Mouse (Mus musculus) cerebellum, adult 2 months (tissue): ENCODE results near the gene Mip. TPM values are rescaled to one million over a fixed set of nuclear protein-coding genes. Genes with fewer than 3 reads are reported as not detected.
"Not testable (repeated sequence)": the region's sequence is repeated elsewhere in the genome, so short reads cannot be mapped to it uniquely, and the experiment has no call there.

Experiments used
- DNase-seq, 2 experiments: peaks; one replicate each; pipeline ENCODE4 v3.0.0; 2021
- H3K27ac ChIP-seq: fragments of 200-500 bp; 2 replicates; pipeline ENCODE4 v1.5.1; 2012; ENCODE audit warnings: low read length, control low read depth, inconsistent platforms; ENCODE audit not compliant: insufficient read depth
- H3K27me3 ChIP-seq: fragments of 200-500 bp; 2 replicates; pipeline ENCODE4 v1.6.1; 2012; ENCODE audit warnings: inconsistent platforms, mild to moderate bottlenecking, low read length, moderate library complexity; ENCODE audit not compliant: control insufficient read depth, insufficient read depth
- H3K4me1 ChIP-seq: fragments of 200-500 bp; 2 replicates; pipeline ENCODE4 v1.6.1; 2011; ENCODE audit warnings: low read length; ENCODE audit not compliant: control insufficient read depth, insufficient read depth
- H3K4me3 ChIP-seq: fragments of 200-500 bp; replicated peaks from 2 replicates; pipeline ENCODE3; 2011; ENCODE audit warnings: mild to moderate bottlenecking, low read depth, low read length, control low read depth; ENCODE audit not compliant: insufficient read depth
- CTCF ChIP-seq: fragments of 200-500 bp; IDR thresholded peaks from 2 replicates; pipeline ENCODE4 v1.5.1; 2011; ENCODE audit warnings: low read depth, mild to moderate bottlenecking, control low read depth, low read length, moderate library complexity, borderline replicate concordance; ENCODE audit not compliant: insufficient read depth
- POLR2A ChIP-seq: fragments of 200-500 bp; IDR thresholded peaks from 2 replicates; pipeline ENCODE4 v1.6.1; 2011; ENCODE audit warnings: low read length, control low read depth, borderline replicate concordance; ENCODE audit not compliant: insufficient read depth
- WGBS: fragments of 180-500 bp; shearing (Covaris S2); methylation state at CpG from one replicate; pipeline ENCODE4 v1.1.7; 2018; 5-methylcytosine and 5-hydroxymethylcytosine counted together
- polyA plus RNA-seq: library from polyadenylated mRNA; depleted of rRNA; stranded (reverse); fragments of >200 nt; gene quantifications from 2 replicates; pipeline ENCODE4 v1.2.3, GENCODE M21; 2012; rRNA removed

Mip gene
- polyA plus RNA-seq, 1 experiment: not detected

DNA sequence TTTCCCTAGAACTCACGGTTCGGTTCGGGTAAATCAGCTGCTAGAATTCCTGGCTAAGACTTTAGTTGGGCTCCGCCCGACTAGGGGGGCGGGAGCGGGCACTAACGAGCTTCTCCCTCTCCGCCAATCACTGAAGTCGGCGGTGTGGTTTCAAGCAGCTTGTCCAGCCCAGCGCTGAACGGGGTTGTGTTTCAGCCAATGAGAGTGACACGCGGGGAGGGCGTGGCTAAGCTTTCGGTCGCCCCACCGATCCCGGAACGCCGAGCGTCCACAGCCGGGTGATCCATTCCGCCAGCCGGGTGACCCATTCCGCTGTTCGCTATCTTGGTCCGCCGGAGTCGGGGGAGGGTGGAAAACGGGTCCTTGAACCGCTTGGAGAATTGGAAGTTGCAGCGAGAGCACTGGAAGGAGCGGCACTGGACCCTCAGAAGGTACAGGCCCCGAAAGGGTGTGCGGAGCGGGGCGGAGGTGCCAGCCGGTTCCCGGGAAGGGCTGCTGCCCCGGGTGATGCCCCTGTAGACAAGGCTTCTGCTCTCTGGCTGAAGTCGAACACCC lies 44.7 kb downstream of the Mip start, which contains the start of gene Stat2:
Stat2 (plus strand) TSS at position 273 of the 555 bp plus-strand sequence.
- DNase-seq: peak; percentile 97 to 99
- Histone ChIP-seq H3K4me1 (peaks cover 5% of the 10 kb centered on the region; the same call in 1 of the 2 replicates), H3K27me3 (no peaks in the 10 kb centered on the region), H3K27ac (peak within 1 kb of the TSS; percentile 52), H3K4me3 (peak within 1 kb of the TSS; percentile 75)
- WGBS: under 1% methylated on average over 43 of the region's 43 CpGs
- TF ChIP-seq CTCF: no peak
- TF ChIP-seq POLR2A: peak; percentile 90

DNA sequence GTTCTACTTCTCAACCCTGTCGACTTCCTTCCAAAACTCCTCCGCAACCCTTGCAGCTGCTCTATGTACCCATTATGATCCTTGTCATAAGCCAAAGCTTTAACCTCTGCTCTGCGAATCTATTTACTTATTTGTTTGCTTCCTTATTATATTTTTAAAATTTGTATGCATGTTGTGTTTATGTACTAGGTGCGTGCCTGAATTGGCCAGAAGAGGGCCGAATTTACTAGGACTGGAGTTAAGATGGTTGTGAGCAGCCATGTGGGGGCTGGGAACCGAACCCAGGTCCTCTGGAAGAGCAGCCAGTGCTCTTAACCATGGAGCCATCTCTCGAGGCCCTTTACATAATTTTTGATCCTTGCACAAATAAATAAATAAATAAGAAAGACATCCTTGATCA lies 45.2 kb downstream of the Mip start:
- H3K4me1 ChIP-seq: peaks cover 5% of the 10 kb centered on the region; the same call in 1 of the 2 replicates
- H3K27me3 ChIP-seq: no peaks in the 10 kb centered on the region
- no peak for DNase-seq
- no peak for TF ChIP-seq POLR2A
- no peak for TF ChIP-seq CTCF
- peak overlapping the region; percentile 75 for H3K4me3 ChIP-seq
- WGBS: 33% methylated on average over 7 of the region's 7 CpGs
- H3K27ac ChIP-seq: peak overlapping the region; percentile 52

DNA sequence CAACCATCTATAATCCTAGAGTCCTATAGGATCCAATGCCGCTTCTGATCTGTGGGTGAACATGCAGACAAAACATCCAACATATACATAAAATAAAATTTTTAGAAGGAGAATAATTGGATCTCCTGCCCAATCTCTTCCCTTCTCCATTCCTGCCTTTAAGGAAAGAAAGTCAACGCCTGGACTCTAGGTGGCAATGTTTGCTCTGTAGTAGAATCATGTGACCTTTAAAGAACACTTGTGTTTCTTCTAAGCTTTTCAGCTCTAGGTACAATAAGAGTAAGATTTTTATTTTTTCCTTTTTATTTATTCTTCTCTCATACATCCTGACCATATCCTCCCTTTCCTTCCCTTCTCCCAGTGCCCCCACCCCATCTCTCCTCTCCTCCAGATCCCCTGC lies 46.2 kb downstream of the Mip start:
- peak in 1 of 2 experiments; percentile 43 for DNase-seq

DNA sequence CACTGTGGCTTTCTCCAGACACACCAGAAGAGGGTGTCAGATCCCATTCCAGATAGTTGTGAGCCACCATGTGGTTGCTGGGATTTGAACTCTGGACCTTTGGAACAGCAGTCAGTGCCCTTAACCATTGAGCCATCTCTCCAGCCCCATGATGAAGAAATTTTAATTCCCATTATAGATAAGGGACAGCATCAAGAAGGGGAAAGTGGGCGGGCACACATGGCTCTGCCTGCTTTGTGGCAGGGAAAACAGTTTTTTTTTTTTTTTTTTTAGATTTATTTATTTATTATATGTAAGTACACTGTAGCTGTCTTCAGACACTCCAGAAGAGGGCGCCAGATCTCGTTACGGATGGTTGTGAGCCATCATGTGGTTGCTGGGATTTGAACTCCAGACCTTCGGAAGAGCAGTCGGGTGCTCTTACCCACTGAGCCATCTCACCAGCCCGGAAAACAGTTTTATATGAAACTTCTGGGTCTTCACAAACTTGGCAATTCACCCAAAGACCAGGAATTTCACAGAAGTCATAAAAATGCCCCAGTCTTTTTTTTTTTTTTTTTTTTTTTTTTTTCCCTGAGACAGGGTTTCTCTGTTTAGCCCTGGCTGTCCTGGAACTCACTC lies 47.3 kb downstream of the Mip start:
- not testable (repeated sequence) for DNase-seq, H3K27ac ChIP-seq, H3K4me3 ChIP-seq, H3K27me3 ChIP-seq, H3K4me1 ChIP-seq
- 90% methylated on average over 4 of the region's 7 CpGs for WGBS

More for the DNA sequence above, 46.2 kb downstream of the Mip start:
- H3K4me1 ChIP-seq: peaks cover 5% of the 10 kb centered on the region; the same call in 1 of the 2 replicates
- H3K4me3 ChIP-seq: peak overlapping the region; percentile 50
- no peak for TF ChIP-seq CTCF
- no peak for TF ChIP-seq POLR2A
- WGBS: 51% methylated on average over 2 of the region's 2 CpGs
- no peaks in the 10 kb centered on the region for H3K27me3 ChIP-seq
- H3K27ac ChIP-seq: peak overlapping the region; percentile 65

DNA sequence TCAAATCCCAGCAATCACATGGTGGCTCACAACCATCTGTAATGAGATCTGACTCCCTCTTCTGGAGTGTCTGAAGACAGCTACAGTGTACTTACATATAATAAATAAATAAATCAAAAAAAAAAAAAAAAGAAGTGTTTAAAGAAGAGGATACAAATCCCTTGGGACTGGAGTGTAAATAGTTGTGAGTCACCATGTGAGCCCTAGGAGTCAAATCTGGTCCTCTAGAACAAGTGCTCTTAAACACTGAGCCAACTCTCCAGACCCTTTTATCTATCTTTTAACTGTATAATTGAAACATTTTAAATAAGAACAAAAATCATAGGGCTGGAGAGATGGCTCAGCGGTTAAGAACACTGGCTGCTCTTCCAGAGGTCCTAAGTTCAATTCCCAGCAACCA lies 49.7 kb downstream of the Mip start:
- not testable (repeated sequence) for H3K4me1 ChIP-seq, DNase-seq, H3K27ac ChIP-seq, H3K27me3 ChIP-seq, H3K4me3 ChIP-seq
- WGBS: 93% methylated on average over 1 of the region's 1 CpGs

DNA sequence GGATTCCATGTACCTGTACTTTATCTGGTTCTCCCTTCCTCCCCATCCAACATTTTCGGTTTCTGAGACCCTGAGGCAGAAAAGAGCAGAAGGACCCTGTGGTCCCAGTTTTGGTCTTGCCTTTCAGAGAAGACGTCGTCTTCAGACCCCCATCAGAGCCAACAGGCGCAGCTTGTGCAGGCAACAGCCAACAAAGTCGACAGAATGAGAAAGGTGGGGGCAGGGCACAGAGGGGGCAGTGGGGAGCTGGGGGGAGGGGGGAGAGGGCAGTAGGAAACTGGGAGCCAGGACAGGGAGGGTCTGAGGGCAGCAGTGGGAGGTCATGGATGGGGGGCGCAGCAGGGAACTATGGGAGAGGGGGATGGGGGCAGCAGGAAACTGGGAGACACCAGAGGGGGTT lies 52.5 kb downstream of the Mip start:
- H3K27ac ChIP-seq: no peak overlapping the region
- TF ChIP-seq POLR2A (no peak), CTCF (no peak)
- no peaks in the 10 kb centered on the region for H3K27me3 ChIP-seq
- no peak for DNase-seq
- no peak overlapping the region for H3K4me3 ChIP-seq
- 42% methylated on average over 6 of the region's 6 CpGs for WGBS
- peaks cover 13% of the 10 kb centered on the region for H3K4me1 ChIP-seq

DNA sequence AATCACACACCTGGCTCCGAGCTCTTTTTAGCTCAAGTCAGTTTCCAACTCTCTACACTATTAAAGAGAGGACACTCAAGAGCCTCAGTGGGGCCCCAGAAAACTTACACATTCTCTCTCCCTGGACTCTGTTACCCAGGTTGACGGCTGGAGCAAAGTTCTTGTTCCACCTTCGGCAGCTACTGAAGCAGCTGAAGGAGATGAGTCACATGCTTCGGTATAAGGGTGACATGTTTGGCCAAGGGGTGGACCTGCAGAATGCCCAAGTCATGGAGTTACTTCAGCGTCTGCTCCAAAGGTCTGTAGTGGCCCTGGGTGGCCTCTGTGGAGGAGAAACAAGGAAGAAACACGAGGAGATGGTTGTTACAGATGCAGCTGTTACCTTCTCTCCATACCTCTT lies 55.3 kb downstream of the Mip start:
- peaks cover 35% of the 10 kb centered on the region for H3K4me1 ChIP-seq
- DNase-seq: no peak
- H3K4me3 ChIP-seq: no peak overlapping the region
- H3K27me3 ChIP-seq: no peaks in the 10 kb centered on the region
- TF ChIP-seq CTCF: no peak
- TF ChIP-seq POLR2A: no peak
- H3K27ac ChIP-seq: no peak overlapping the region
- 81% methylated on average over 6 of the region's 6 CpGs for WGBS

Other genes with a start within 250 kb of the Mip start
- gene Hsd17b6, start 218.2 kb upstream of the Mip start, polyA plus RNA-seq: not detected in 2 replicates
- 16.2 and 17.4 TPM in 2 replicates for gene Prim1, start 210.7 kb upstream of the Mip start, polyA plus RNA-seq
- gene Naca, start 190.3 kb upstream of the Mip start, polyA plus RNA-seq: 209 and 230 TPM in 2 replicates
- gene Ptges3, start 166.9 kb upstream of the Mip start, polyA plus RNA-seq: 69.9 and 75.5 TPM in 2 replicates
- 2,153 and 2,193 TPM in 2 replicates for gene Atp5b, start 142.6 kb upstream of the Mip start, polyA plus RNA-seq
- gene Baz2a, start 134.3 kb upstream of the Mip start, polyA plus RNA-seq: 42.9 and 45.2 TPM in 2 replicates
- 23.5 and 23.7 TPM in 2 replicates for gene Rbms2, start 45.5 kb upstream of the Mip start, polyA plus RNA-seq
- gene Gls2, start 31.4 kb upstream of the Mip start, polyA plus RNA-seq: 68.3 and 77.7 TPM in 2 replicates
- 13.5 and 15.6 TPM in 2 replicates for gene Spryd4, start 14.0 kb upstream of the Mip start, polyA plus RNA-seq
- gene Timeless, start 6.2 kb downstream of the Mip start, polyA plus RNA-seq: 6.3 and 6.6 TPM in 2 replicates
- gene Apon, start 28.3 kb downstream of the Mip start, polyA plus RNA-seq: not detected in 2 replicates
- not detected in 2 replicates for gene Apof, start 42.8 kb downstream of the Mip start, polyA plus RNA-seq
- gene Stat2, start 44.7 kb downstream of the Mip start, polyA plus RNA-seq: 94.4 and 110 TPM in 2 replicates
- 1.2 and 1.8 TPM in 2 replicates for gene Il23a, start 72.9 kb downstream of the Mip start, polyA plus RNA-seq
- 42.6 and 48.5 TPM in 2 replicates for gene Pan2, start 77.5 kb downstream of the Mip start, polyA plus RNA-seq
- gene Cnpy2, start 96.6 kb downstream of the Mip start, polyA plus RNA-seq: 65.3 and 65.4 TPM in 2 replicates
- gene Cs, start 111.9 kb downstream of the Mip start, polyA plus RNA-seq: 251 and 252 TPM in 2 replicates
- 115 and 117 TPM in 2 replicates for gene Coq10a, start 143.2 kb downstream of the Mip start, polyA plus RNA-seq
- 40.6 and 41.6 TPM in 2 replicates for gene Ankrd52, start 151.3 kb downstream of the Mip start, polyA plus RNA-seq
- gene Slc39a5, start 175.4 kb downstream of the Mip start, polyA plus RNA-seq: 0.13 TPM in 1 of 2 replicates, not detected in the other
- 78.9 and 83.6 TPM in 2 replicates for gene Nabp2, start 185.7 kb downstream of the Mip start, polyA plus RNA-seq
- 88.0 and 90.5 TPM in 2 replicates for gene Rnf41, start 185.8 kb downstream of the Mip start, polyA plus RNA-seq
- gene Smarcc2, start 233.4 kb downstream of the Mip start, polyA plus RNA-seq: 239 and 260 TPM in 2 replicates